Mouse (Mus musculus) olfactory bulb, adult 2 months (tissue): ENCODE measurements around the gene Slc25a54.

Source experiments
- CTCF ChIP-seq: fragments of 200-500 bp; IDR thresholded peaks from 2 replicates; pipeline ENCODE4 v1.5.1; 2012; ENCODE audit warnings: low read depth, mild to moderate bottlenecking, low read length, moderate library complexity; ENCODE audit not compliant: insufficient read depth
- POLR2A ChIP-seq: fragments of 200-500 bp; IDR thresholded peaks from 2 replicates; pipeline ENCODE4 v1.6.1; 2012; ENCODE audit warnings: mild to moderate bottlenecking, low read depth, low read length, moderate library complexity; ENCODE audit not compliant: insufficient read depth

GRCm38 (mm10) chr3:109088460-109088859 lies 8.2 kb downstream of the Slc25a54 start:
- TF ChIP-seq POLR2A (no peak), CTCF (no peak)
